Mouse (Mus musculus) brown adipose tissue, adult 24 weeks (tissue): ENCODE data around the gene Adh1. TPM values are rescaled to one million over a fixed set of nuclear protein-coding genes. Genes with fewer than 3 reads are reported as not detected.
A peak's percentile ranks its signal among the peaks of the same experiment; 100 is the strongest.

Experiments
- H3K27ac ChIP-seq: fragments of 200-500 bp; replicated peaks from 2 replicates; pipeline ENCODE4 v1.5.1; 2012; ENCODE audit warnings: low read depth, mild to moderate bottlenecking, low read length
- H3K4me1 ChIP-seq: fragments of 200-500 bp; 2 replicates; pipeline ENCODE4 v1.6.1; 2012; ENCODE audit warnings: low read length, mixed read lengths; ENCODE audit not compliant: control insufficient read depth, insufficient read depth, insufficient read length
- H3K4me3 ChIP-seq: fragments of 200-500 bp; 2 replicates; pipeline ENCODE4 v1.5.1; 2012; ENCODE audit warnings: low read depth, mild to moderate bottlenecking, low read length, moderate library complexity; ENCODE audit not compliant: insufficient read depth
- polyA plus RNA-seq: library from polyadenylated mRNA; stranded (reverse); fragments of >200 nt; gene quantifications from 2 replicates; pipeline ENCODE4 v1.2.4, GENCODE M21; 2012; ENCODE audit not compliant: missing spikeins, insufficient read depth, insufficient read length

Gene Adh1
- polyA plus RNA-seq, 1 experiment, result 171 TPM

DNA sequence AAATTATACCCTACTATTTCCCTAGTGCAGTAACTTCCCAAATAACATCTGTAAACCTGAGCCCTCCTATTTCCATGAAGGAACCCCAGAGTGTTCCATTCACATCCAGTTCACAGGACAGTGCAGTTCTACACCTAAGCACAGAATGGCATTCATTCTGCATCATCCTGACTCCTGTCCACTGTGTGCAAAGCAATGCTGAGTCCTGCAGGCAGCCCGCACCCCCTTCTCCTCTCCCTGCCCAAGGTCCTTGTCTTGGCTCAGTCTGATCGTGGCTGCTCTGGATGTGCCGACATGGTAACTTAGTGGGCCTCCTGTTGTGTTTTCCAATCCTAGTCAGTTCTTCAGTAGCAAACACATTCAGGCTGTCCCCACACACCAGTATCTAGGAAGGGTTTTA lies 30.5 kb upstream of the Adh1 start:
- no peak overlapping the region for H3K27ac ChIP-seq
- H3K4me3 ChIP-seq, result no peak overlapping the region
- peaks cover 3% of the 10 kb centered on the region for H3K4me1 ChIP-seq

DNA sequence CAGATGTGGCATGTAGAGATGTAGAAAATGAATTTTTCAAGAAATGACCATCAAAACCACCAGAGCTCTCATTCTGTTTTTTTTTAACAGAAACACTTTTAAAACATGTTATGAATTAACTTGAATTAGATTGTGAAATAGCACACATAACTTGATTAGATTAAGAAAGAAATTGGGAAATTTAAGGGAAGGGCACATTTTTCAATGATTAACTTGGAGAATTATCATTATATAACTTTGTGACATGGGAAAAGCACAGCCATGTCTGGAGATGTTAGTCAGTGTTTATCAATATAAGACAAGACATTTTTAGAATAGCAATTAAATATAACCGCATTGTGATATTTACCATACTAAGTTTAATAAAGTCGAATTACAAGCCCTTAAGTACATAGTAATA lies 29.3 kb upstream of the Adh1 start:
- no peak overlapping the region for H3K4me3 ChIP-seq
- H3K4me1 ChIP-seq, result peaks cover 3% of the 10 kb centered on the region
- H3K27ac ChIP-seq, result no peak overlapping the region

DNA sequence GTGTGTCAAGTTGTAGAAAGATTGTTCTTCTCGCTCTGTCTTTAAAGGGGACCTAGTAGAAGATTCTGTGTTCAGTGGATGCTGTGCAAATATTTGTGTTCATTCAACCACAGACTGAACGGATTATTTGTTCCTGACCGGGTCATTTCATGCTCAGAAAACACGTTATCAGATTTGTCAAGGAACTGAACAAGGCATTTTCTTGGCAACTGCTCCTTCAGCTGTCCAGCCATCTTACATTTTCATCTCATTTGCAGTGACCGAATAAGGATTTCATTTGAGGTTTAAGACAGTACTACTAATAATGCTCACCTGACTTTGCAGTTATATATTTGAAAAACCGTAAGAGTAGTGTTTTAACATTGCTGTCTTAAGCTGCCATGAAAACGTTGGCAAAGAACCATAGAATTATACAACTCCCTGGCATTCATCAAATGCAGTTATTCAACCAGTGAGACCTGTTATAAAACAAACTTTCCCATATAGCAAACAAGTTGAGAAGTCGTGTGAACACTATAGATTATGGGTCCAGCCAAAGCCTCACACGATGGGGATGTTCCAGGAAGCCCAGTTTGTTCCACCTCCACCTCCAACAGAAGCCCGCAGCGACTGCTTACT lies 24.1 kb upstream of the Adh1 start:
- Histone ChIP-seq H3K4me3 (no peak overlapping the region), H3K4me1 (peaks cover 4% of the 10 kb centered on the region; the same call in 1 of the 2 replicates), H3K27ac (no peak overlapping the region)

DNA sequence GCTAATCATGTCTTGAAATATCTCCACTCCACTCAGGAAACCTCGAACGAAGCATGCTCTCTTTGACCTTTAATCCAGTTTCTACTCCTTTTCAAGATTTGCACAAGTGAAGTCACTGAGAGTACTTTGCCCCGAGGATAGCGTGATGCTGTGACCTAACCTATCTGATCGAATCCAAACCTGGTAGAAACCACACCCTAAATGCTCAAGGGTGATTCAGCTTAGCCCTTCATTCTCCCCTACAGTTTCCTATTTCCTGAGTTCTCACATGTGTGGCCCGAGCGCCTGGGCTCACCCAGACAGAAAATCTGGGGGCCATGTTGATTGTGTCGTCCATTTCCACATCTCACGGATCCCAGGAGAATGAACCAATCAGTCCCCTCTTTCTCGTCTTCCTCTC lies 22.7 kb upstream of the Adh1 start:
- no peak overlapping the region for H3K4me3 ChIP-seq
- peaks cover 9% of the 10 kb centered on the region; the same call in 1 of the 2 replicates for H3K4me1 ChIP-seq
- no peak overlapping the region for H3K27ac ChIP-seq

DNA sequence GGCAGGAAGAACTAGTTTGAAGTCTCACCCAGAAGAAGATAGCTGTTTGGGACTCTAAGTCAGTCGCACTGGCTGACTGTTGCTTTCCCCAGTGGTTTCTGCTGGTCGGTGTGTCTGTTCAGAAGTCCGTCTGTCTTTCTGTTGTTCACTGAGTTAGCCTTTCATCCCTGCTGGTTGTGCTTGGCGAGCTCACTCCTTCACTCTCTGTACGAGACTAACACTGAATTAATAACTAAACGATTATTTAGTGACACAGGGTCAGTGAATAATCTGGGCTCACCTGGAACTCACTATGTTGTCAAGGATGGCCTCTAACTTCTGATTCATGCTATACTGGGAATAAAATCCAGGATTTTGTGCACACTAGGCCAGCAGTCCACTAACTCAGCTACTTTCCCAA lies 21.3 kb upstream of the Adh1 start:
- no peak overlapping the region for H3K27ac ChIP-seq
- no peak overlapping the region for H3K4me3 ChIP-seq
- H3K4me1 ChIP-seq, result peaks cover 9% of the 10 kb centered on the region; the same call in 1 of the 2 replicates

DNA sequence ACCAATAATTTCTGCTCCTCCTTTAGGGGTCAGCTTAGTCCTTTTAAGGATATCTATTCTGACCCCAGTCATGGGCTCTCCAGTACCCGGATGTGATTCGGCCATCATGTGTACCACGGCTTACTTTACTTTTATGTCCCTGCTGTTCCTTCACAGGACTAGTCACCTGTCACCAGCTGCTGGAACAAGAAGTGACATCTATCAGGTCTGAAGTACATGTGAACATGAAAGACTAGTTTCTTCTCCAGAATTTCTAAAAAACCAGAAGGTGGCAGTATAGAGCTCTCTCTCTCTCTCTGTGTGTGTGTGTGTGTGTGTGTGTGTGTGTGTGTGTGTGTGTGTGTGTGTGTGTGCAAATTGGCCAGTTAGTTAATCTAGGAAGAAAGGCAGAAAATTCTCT lies 20.4 kb upstream of the Adh1 start:
- no peak overlapping the region for H3K4me3 ChIP-seq
- H3K27ac ChIP-seq, result peak overlapping the region; percentile 88; the same call in 1 of the 2 replicates
- H3K4me1 ChIP-seq, result peaks cover 9% of the 10 kb centered on the region; the same call in 1 of the 2 replicates

DNA sequence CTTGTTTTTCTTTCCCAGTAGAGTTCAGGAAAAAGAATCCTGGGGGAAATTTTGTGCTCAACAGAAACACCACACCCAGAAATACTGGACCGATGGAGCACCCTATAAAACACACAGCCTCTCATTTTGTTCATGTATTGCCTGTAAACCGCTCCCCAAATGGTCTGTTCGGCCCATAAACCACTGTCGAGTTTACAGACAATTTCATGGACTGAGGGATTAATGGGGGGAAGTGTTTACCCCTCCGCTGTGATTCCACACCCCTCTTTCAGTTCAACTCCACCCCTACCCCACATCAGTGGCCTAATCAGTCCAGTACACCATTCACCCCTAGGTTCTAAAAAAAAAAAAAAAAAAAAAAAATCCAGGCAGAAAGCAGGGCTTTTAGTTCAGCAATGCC lies 19.8 kb upstream of the Adh1 start:
- no peak overlapping the region for H3K4me3 ChIP-seq
- peaks cover 9% of the 10 kb centered on the region; the same call in 1 of the 2 replicates for H3K4me1 ChIP-seq
- peak overlapping the region; percentile 88 for H3K27ac ChIP-seq

DNA sequence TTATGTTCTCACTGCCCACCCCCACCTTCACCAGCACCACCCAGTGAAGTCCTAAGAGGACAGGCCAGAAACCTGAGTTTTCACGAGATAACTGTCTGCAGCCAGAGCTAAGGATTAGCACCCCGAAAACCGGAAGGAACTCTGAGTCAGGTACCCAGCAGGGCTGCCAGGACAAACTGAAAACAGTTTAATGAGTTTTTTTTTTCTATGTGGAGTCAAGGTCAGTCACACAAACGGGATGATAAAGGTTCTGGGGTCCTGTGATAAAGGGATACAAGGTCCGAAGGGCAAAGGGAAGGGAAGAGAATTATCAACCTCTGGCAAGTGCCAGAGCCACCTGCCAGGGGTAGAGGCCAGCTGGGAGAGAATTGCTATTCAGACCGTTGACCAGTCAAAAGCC lies 19.4 kb upstream of the Adh1 start:
- H3K4me1 ChIP-seq, result peaks cover 12% of the 10 kb centered on the region; the same call in 1 of the 2 replicates
- H3K27ac ChIP-seq, result peak overlapping the region; percentile 88
- H3K4me3 ChIP-seq, result no peak overlapping the region

DNA sequence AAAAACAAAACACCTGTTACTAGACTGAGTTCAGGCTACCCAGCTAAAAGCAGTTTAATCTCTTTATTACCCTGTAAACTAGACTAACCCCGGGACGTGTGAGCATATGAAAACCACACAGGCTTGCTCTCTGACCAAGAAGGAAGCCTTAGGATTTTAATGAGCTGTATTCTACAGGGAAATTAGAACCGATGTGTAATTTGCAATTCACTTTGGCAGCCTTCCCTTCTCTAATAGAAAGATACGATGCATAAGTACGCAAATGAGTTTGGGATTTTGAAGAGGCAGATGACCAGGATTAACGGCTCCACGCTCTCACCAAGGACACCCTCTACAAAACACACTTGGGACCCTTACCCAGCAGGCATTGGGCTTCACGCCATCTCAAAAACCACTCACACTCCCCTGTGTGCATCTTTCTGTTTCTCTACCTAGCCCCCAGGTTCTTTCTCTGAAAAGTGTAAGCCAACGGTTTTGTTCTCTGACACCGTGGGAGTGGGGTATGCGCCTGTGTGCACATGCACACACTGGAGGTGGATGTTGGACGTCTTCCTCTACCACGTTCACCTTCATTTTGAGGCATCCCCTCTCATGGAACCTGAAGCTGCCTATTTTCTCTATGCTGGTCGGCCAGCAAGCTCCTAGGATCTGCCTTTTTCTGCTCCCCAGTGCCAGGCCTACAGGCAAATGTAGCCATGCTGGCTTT lies 18.6 kb upstream of the Adh1 start:
- peaks cover 13% of the 10 kb centered on the region; the same call in 1 of the 2 replicates for H3K4me1 ChIP-seq
- H3K27ac ChIP-seq, result peak overlapping the region; percentile 49
- H3K4me3 ChIP-seq, result no peak overlapping the region

DNA sequence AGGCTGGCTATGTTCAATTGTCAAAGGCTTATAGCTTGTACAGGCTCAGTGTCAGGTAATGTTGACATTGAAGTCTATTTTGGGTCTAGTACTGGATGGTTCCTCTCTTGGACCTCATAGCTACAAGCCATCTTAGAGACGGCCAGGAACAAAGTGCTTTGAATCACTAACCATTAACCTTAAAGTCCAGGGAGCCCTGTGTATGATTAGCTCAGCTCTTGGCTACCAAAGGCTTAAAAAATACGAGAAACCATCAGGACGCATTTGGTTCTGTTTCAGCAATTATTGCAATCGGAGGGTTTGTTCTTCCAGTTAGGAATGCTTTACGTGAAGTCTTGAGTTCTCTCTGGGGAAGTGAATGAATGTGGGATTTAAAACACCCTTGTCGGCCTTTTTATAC lies 17.9 kb upstream of the Adh1 start:
- Histone ChIP-seq H3K4me3 (no peak overlapping the region), H3K4me1 (peaks cover 17% of the 10 kb centered on the region), H3K27ac (no peak overlapping the region)

DNA sequence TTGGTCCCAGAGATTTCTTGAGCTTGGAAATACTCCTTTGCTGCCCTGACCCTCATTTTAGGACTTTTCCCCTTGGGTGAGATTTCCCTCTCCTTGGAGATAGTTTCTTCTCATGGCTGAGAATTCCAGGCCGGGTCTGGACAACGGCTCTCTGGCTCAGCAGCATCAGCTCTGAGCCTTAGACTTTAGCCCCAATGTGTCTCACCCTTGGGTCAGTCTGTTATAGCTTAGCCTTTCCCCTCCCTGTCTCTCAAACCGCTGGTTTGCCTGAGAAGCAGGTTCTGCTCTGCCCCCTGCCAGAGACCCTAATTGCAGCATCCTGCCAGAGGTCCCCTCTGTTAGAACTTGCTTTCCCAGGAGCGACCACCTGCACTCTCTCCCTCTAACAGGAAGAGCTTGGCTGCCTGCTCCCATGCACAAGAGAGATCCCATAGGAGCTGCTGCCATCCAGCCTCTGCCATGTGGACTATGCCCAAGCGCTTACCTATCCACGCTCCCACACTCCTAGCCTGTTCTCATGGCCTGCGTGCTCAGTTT lies 16.4 kb upstream of the Adh1 start:
- peaks cover 23% of the 10 kb centered on the region for H3K4me1 ChIP-seq
- no peak overlapping the region for H3K27ac ChIP-seq
- no peak overlapping the region for H3K4me3 ChIP-seq

DNA sequence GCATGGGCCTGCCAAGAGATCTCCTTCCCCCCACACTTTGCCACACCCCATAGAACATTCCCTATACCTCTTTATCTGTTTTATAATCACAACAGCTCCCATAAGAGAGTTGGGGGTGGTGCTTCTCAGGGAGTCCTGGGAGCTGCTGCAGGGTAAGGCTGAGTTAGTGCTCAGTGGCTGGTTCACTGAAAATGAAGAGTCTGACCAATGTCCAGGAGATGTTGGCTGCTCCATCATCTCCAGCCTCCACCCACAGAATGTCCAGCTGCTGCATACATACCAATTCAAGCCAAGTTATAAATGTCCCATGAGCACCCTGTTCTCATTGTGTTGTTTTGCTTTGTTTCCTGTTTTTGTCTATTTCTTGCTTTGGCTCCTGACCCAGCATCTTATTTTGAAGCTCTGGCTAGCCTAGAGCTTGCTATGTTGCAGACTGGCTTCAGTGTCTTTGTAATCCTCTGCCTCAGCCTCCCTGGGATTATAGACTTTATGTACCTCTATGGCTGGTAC lies 14.2 kb upstream of the Adh1 start:
- no peak overlapping the region for H3K4me3 ChIP-seq
- H3K4me1 ChIP-seq, result peaks cover 19% of the 10 kb centered on the region
- peak overlapping the region; percentile 92 for H3K27ac ChIP-seq

DNA sequence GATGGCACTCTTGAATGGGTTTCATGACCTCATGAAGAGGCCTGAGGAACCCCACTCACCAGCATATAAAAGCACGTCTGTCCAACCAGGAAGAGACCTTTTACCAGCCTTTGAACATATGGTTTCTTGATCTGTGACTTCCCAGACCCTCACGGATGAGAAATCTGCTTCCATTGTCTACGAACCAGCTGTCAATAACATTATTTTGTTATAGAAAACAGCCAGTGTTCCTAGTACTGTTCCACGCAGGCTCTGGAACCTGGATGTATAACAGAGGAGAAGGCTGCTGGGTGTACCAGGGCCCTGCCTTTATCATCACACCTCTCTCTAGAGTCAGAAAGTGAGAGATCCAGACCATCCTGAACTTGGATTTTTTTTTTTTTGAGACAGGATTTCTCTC lies 13.6 kb upstream of the Adh1 start:
- H3K4me3 ChIP-seq, result no peak overlapping the region
- peaks cover 17% of the 10 kb centered on the region for H3K4me1 ChIP-seq
- H3K27ac ChIP-seq, result peak overlapping the region; percentile 92

DNA sequence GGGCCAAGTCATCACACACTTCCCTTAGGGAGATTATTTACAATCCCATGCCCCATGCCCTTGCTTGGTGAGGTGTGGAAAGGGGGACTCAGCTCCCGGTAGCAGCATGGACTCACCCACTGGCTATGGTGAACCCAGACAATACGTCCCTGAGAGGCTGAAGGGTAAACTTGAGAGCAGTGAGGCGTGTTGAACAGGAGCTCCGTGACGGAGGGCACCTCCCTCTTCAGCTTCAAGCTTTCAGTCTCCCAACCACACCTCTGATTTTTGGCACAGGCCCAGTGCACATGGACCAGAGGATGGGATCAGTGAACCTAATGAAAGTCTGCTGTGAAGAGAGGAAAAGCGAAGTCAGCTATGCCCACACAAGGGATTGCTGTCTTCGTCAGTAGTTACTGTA lies 12.8 kb upstream of the Adh1 start:
- Histone ChIP-seq H3K4me3 (no peak overlapping the region), H3K4me1 (peaks cover 14% of the 10 kb centered on the region), H3K27ac (peak overlapping the region; percentile 92)

DNA sequence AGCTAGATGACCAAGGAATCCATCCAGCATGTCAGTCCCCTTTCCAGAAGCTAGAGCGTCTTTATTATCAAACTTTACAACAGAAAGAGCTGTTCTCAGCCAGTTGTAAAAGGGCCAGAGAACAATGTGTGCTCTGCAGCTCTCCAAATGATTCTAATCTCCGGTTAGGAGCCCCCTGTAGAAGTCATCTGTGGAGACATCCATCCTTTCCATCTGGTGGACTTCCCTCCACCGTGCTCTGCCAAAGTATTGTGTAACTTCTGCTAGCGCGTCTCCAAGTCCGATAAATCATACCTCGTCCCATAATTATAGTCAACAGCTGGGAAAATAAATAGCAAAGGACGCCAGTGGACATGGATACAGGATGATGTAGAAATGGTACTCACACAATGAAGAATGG lies 12.0 kb upstream of the Adh1 start:
- Histone ChIP-seq H3K4me3 (no peak overlapping the region), H3K27ac (peak overlapping the region; percentile 92), H3K4me1 (peaks cover 14% of the 10 kb centered on the region)

DNA sequence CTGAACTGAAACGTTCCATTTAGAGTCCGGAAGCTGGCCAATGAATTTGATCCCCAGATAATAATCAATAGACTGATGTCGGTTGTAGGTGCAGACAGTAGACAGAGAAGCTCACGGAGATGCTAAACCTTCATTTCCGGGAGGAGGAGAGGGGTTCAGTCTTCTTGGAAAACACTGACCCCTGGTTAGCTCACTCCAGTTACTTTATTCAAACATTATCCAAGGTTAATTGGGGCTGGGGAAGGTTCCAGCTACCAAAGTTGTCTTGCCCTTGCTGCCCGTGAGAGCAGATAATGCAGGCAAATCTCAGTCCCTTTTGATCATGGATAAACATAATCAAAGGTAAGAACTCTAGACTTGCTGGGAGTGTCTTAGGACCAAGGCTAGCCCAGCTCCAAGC lies 9.6 kb upstream of the Adh1 start:
- Histone ChIP-seq H3K4me3 (no peak overlapping the region), H3K4me1 (peaks cover 13% of the 10 kb centered on the region), H3K27ac (no peak overlapping the region)
